Mouse (Mus musculus): ENCODE measurements around the gene Nfam1. TPM values are rescaled to one million over a fixed set of nuclear protein-coding genes. Genes with fewer than 3 reads are reported as not detected.
A peak's percentile ranks its signal among the peaks of the same experiment; 100 is the strongest.

The Nfam1 gene
- total RNA-seq, 2 experiments from 2014 or later = 2.6 to 3.1 TPM

Small RNA genes lying within 50 kb of the gene (microRNA-seq; reads per million reads assigned to microRNA genes)
- gene Mir3080 = 11.7 reads per million, percentile 31 among the genes with 10 or more reads in this experiment

Other genes with a start within 250 kb of the Nfam1 start
- gene Cyp2d26, start 239.0 kb downstream of the Nfam1 start, total RNA-seq (2021) = under 1 TPM in 1 of 2 experiments, not detected in 1; 0.25 TPM
- 100 to 1,000 TPM; 210 to 218 TPM for gene Tcf20, start 45.4 kb downstream of the Nfam1 start, total RNA-seq (2021)
- 10 to 100 TPM in 1 of 2 experiments, 1 to 10 TPM in 1; 9.3 to 12.3 TPM for gene Serhl, start 56.2 kb upstream of the Nfam1 start, total RNA-seq (2021)
- gene Rrp7a, start 89.5 kb upstream of the Nfam1 start, total RNA-seq (2021) = 100 to 1,000 TPM; 148 to 158 TPM
- 10 to 100 TPM; 84.5 to 87.4 TPM for gene Poldip3, start 116.1 kb upstream of the Nfam1 start, total RNA-seq (2021)
- gene Cyb5r3, start 139.3 kb upstream of the Nfam1 start, total RNA-seq (2021) = 10 to 100 TPM; 59.1 to 62.8 TPM
- gene A4galt, start 218.5 kb upstream of the Nfam1 start, total RNA-seq (2021) = 1 to 10 TPM; 3.4 to 4.1 TPM

Data from left cerebral cortex, postnatal 36 days (tissue).